Mouse (Mus musculus): ENCODE results near the gene Prex1.
"Not testable (repeated sequence)": the region's sequence is repeated elsewhere in the genome, so short reads cannot be mapped to it uniquely, and the experiment has no call there.

The Prex1 gene

GRCm38 (mm10) chr2:166713690-166714426 lies at the start of gene Prex1:
Prex1 (minus strand) TSS chr2:166713832.
- peak; percentile 99 for DNase-seq (ENCODE audit: low read depth)

GRCm38 (mm10) chr2:166757969-166758368 lies 44.3 kb upstream of the Prex1 start:
- DNase-seq (ENCODE audit: low read depth): no peak

GRCm38 (mm10) chr2:166754760-166755159 lies 41.1 kb upstream of the Prex1 start:
- DNase-seq (ENCODE audit: low read depth): no peak

- no peak for DNase-seq (ENCODE audit: low read depth)
Measured at GRCm38 (mm10) chr2:166754194-166754593, 40.6 kb upstream of the Prex1 start.

- no peak for DNase-seq (ENCODE audit: low read depth)
Measured at GRCm38 (mm10) chr2:166750620-166751191, 37.1 kb upstream of the Prex1 start.

- not testable (repeated sequence) for DNase-seq (ENCODE audit: low read depth)
Measured at GRCm38 (mm10) chr2:166746261-166746913, 32.8 kb upstream of the Prex1 start.

GRCm38 (mm10) chr2:166745849-166746248 lies 32.2 kb upstream of the Prex1 start:
- DNase-seq (ENCODE audit: low read depth): peak; percentile 40

GRCm38 (mm10) chr2:166744433-166744832 lies 30.8 kb upstream of the Prex1 start:
- DNase-seq (ENCODE audit: low read depth): no peak

- no peak for DNase-seq (ENCODE audit: low read depth)
Measured at GRCm38 (mm10) chr2:166743504-166743903, 29.9 kb upstream of the Prex1 start.

- no peak for DNase-seq (ENCODE audit: low read depth)
Measured at GRCm38 (mm10) chr2:166741445-166741844, 27.8 kb upstream of the Prex1 start.

GRCm38 (mm10) chr2:166740396-166740795 lies 26.8 kb upstream of the Prex1 start:
- DNase-seq (ENCODE audit: low read depth): no peak

- DNase-seq (ENCODE audit: low read depth): no peak
Measured at GRCm38 (mm10) chr2:166737307-166737706, 23.7 kb upstream of the Prex1 start.

- no peak for DNase-seq (ENCODE audit: low read depth)
Measured at GRCm38 (mm10) chr2:166735469-166736001, 21.9 kb upstream of the Prex1 start.

GRCm38 (mm10) chr2:166732860-166733259 lies 19.2 kb upstream of the Prex1 start:
- DNase-seq (ENCODE audit: low read depth): no peak

- no peak for DNase-seq (ENCODE audit: low read depth)
Measured at GRCm38 (mm10) chr2:166732146-166732545, 18.5 kb upstream of the Prex1 start.

- DNase-seq (ENCODE audit: low read depth): not testable (repeated sequence)
Measured at GRCm38 (mm10) chr2:166731102-166731883, 17.7 kb upstream of the Prex1 start.

- DNase-seq (ENCODE audit: low read depth): no peak
Measured at GRCm38 (mm10) chr2:166730567-166730915, 16.9 kb upstream of the Prex1 start.

GRCm38 (mm10) chr2:166729656-166730566 lies 16.3 kb upstream of the Prex1 start:
- DNase-seq (ENCODE audit: low read depth): no peak

GRCm38 (mm10) chr2:166729045-166729444 lies 15.4 kb upstream of the Prex1 start:
- no peak for DNase-seq (ENCODE audit: low read depth)

GRCm38 (mm10) chr2:166728261-166728680 lies 14.6 kb upstream of the Prex1 start:
- DNase-seq (ENCODE audit: low read depth): no peak

- no peak for DNase-seq (ENCODE audit: low read depth)
Measured at GRCm38 (mm10) chr2:166727790-166728189, 14.2 kb upstream of the Prex1 start.
